Mouse (Mus musculus): Measurements from ENCODE around the gene Ccnjl.
A peak's percentile ranks its signal among the peaks of the same experiment; 100 is the strongest.

The Ccnjl gene

GRCm38 (mm10) chr11:43528683-43529499 is at the start of gene Ccnjl:
Gene Ccnjl, plus strand, starts transcription at chr11:43528784.
- DNase-seq (ENCODE audit: low read depth, low spot score): no peak

GRCm38 (mm10) chr11:43479376-43479775 is 49.2 kb upstream of the Ccnjl start:
- no peak for DNase-seq (ENCODE audit: low read depth, low spot score)

- no peak for DNase-seq (ENCODE audit: low read depth, low spot score)
These were observed 48.0 kb upstream of the Ccnjl start for GRCm38 (mm10) chr11:43480561-43480960.

GRCm38 (mm10) chr11:43481672-43482522 is 46.7 kb upstream of the Ccnjl start:
- DNase-seq (ENCODE audit: low read depth, low spot score): no peak

- DNase-seq (ENCODE audit: low read depth, low spot score): no peak
These were observed 45.3 kb upstream of the Ccnjl start for GRCm38 (mm10) chr11:43483122-43483792.

- no peak for DNase-seq (ENCODE audit: low read depth, low spot score)
These were observed 44.5 kb upstream of the Ccnjl start for GRCm38 (mm10) chr11:43484057-43484456.

GRCm38 (mm10) chr11:43484652-43485051 is 43.9 kb upstream of the Ccnjl start:
- no peak for DNase-seq (ENCODE audit: low read depth, low spot score)

- no peak for DNase-seq (ENCODE audit: low read depth, low spot score)
These were observed 42.7 kb upstream of the Ccnjl start for GRCm38 (mm10) chr11:43485855-43486254.

GRCm38 (mm10) chr11:43492663-43493062 is 35.9 kb upstream of the Ccnjl start:
- no peak for DNase-seq (ENCODE audit: low read depth, low spot score)

- peak; percentile 50 for DNase-seq (ENCODE audit: low read depth, low spot score)
These were observed 34.7 kb upstream of the Ccnjl start for GRCm38 (mm10) chr11:43493815-43494409.

- DNase-seq (ENCODE audit: low read depth, low spot score): no peak
These were observed 33.5 kb upstream of the Ccnjl start for GRCm38 (mm10) chr11:43495037-43495436.

GRCm38 (mm10) chr11:43495532-43495931 is 33.1 kb upstream of the Ccnjl start:
- DNase-seq (ENCODE audit: low read depth, low spot score): no peak

GRCm38 (mm10) chr11:43501256-43501655 is 27.3 kb upstream of the Ccnjl start:
- DNase-seq (ENCODE audit: low read depth, low spot score): no peak

GRCm38 (mm10) chr11:43505188-43505587 is 23.4 kb upstream of the Ccnjl start:
- no peak for DNase-seq (ENCODE audit: low read depth, low spot score)

GRCm38 (mm10) chr11:43507976-43508375 is 20.6 kb upstream of the Ccnjl start:
- no peak for DNase-seq (ENCODE audit: low read depth, low spot score)

GRCm38 (mm10) chr11:43509878-43510277 is 18.7 kb upstream of the Ccnjl start:
- DNase-seq (ENCODE audit: low read depth, low spot score): no peak

- DNase-seq (ENCODE audit: low read depth, low spot score): no peak
These were observed 15.9 kb upstream of the Ccnjl start for GRCm38 (mm10) chr11:43512661-43513190.

GRCm38 (mm10) chr11:43516344-43517021 is 12.1 kb upstream of the Ccnjl start:
- DNase-seq (ENCODE audit: low read depth, low spot score): no peak

GRCm38 (mm10) chr11:43517641-43518040 is 10.9 kb upstream of the Ccnjl start:
- no peak for DNase-seq (ENCODE audit: low read depth, low spot score)

GRCm38 (mm10) chr11:43518086-43518485 is 10.5 kb upstream of the Ccnjl start:
- DNase-seq (ENCODE audit: low read depth, low spot score): no peak

- no peak for DNase-seq (ENCODE audit: low read depth, low spot score)
These were observed 9.8 kb upstream of the Ccnjl start for GRCm38 (mm10) chr11:43518821-43519220.

Data from brain, embryonic 18.5 days (tissue).